Mouse (Mus musculus) common myeloid progenitor, adult 5-6 weeks (primary cell): ENCODE results near the gene Creg1. TPM values are rescaled to one million over a fixed set of nuclear protein-coding genes. Genes with fewer than 3 reads are reported as not detected.
A peak's percentile ranks its signal among the peaks of the same experiment; 100 is the strongest.

Experiments used
- ATAC-seq: replicated peaks from 2 replicates; pipeline ENCODE4 v1.8.0; 2016; ENCODE audit warnings: low read depth, mild to moderate bottlenecking, moderate TSS enrichment, inconsistent platforms; ENCODE audit not compliant: poor library complexity, severe bottlenecking
- total RNA-seq: library from RNA; stranded (forward); fragments of 200-1000, 187-1606 nt; gene quantifications from 2 replicates; pipeline ENCODE4 v1.2.3, GENCODE M21; 2017

The Creg1 gene
- total RNA-seq, 1 experiment from 2014 or later: 144 TPM

- peak; percentile 67 for ATAC-seq
These were observed 17.1 kb downstream of the Creg1 start for GRCm38 (mm10) chr1:165780586-165781111.

DNA sequence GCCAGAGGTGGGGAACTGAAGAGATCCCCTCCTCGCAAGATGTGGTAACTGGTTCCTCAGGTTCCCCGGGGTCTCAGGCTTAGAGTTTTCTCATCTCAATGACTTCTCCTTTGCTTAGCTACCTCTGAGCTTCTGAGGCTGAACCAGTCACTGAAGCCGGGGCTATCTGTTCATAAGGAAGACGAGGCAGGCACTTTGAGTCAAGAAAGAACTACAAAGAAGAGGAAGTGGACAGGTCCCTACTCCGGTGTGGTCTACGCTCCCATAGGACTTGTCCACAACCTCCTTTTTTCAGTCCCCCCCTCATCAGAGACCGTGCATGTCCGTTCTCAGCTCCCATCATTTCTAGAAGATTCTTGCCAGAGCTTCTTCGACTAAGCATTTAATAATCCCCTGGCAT, 17.9 kb downstream of the Creg1 start:
- peak; percentile 59 for ATAC-seq

DNA sequence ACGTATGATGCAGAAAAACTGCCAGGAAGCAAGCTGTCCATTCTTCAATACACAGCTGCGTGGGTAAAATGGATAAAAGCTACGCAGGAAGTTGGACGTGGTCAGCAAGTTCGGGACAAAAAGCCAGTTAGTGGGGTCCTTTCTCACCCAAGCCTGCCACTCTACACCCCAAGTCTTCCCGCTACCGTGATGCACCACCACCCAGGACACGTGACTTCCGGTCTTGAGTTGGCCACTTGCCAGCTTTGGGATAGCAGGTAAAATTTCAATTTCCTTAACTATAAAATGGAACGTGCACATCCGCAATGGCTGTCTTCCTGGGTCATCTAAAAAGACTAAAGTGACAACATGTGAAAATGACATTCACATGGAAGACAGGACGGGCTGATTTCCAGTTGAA, 18.4 kb downstream of the Creg1 start:
- ATAC-seq: no peak

GRCm38 (mm10) chr1:165786296-165786695, 22.8 kb downstream of the Creg1 start:
- ATAC-seq: 0 out of 2 replicates have a peak, but pooled peaks have one; percentile 34

DNA sequence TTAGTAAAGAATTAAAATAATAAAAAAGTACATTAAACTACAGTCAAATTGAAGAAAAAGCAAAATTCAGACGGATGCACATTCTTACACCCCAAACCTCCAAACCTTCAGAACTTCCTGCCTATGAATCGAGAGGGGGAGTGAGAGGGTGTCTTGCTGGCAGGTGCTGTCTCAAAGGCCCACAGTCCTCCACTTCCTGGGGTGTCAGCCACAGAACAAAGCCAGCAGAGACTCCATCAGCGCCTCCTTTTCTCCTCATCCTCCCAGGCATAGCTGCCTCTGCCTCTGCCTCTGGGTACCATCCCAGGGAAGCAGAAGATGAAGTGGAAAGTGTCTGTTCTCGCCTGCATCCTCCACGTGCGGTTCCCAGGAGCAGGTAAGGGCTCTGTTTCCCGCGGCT, 25.0 kb downstream of the Creg1 start, which contains the start of gene Cd247:
Cd247 (plus strand) TSS at position 171 of the 400 bp plus-strand sequence.
- no peak for ATAC-seq

- ATAC-seq: no peak
These were observed 25.6 kb downstream of the Creg1 start for GRCm38 (mm10) chr1:165789066-165789660.

DNA sequence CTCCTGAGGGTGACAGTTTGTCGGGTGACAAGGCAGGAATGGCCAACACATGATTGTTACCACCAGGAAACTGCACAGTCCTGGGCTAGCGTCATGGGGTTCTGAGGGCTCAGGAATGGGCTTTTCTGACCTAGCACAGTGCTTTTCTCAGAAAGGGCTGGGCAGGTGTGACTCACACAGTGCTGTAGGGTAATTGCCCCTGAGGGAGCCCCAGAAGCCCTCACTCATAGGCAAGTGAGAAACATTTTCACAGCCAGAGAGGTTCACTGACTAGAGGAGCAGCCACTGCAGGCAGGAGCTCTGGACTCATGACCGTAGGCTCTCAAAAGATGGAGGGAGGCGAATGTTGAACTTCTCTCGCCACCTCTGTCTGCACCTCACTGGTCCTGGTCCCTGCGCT, 26.4 kb downstream of the Creg1 start:
- no peak for ATAC-seq

DNA sequence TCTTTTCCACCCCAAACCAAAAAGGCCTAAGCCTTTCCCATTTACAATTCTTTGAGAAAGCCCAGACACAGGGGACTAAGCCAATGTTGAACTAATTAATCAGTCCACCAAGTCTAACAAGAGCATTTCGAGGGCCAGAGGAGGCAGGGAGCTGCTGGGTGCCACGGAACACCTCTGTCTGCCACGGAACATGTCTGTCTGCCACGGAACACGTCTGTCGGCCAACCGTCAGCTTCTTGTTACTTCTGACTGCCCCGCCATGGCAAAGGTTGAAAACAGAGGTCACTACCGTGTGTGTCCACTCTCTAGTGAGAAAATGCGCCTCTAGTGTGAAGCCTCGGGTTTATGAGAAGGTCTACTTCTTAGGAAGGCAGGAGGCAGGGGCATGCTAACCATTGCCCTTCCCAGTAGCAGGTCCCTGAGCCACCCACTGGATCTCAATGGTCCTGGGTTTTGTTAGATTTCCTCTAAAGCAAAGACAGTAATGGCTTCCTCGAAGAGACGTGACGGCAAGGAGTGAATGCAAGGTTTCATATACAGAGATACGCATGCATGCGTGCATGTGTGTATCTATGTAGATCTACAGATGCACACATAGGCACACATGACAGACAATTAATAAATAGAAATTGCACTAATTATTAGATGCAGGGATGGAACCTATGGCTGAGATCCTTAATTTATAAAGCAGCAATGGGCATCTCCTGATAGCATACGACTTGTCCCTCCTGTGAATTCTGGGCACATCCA, 27.1 kb downstream of the Creg1 start:
- no peak for ATAC-seq

- ATAC-seq: no peak
These were observed 27.9 kb downstream of the Creg1 start for GRCm38 (mm10) chr1:165791411-165791810.

- no peak for ATAC-seq
These were observed 38.3 kb downstream of the Creg1 start for GRCm38 (mm10) chr1:165801709-165802310.

- ATAC-seq: no peak
These were observed 39.6 kb downstream of the Creg1 start for GRCm38 (mm10) chr1:165803107-165803506.

GRCm38 (mm10) chr1:165804133-165804532, 40.6 kb downstream of the Creg1 start:
- ATAC-seq: no peak

GRCm38 (mm10) chr1:165810633-165811032, 47.1 kb downstream of the Creg1 start:
- ATAC-seq: no peak

GRCm38 (mm10) chr1:165811170-165811569, 47.6 kb downstream of the Creg1 start:
- ATAC-seq: peak; percentile 79

GRCm38 (mm10) chr1:165812775-165813174, 49.2 kb downstream of the Creg1 start:
- peak; percentile 53 for ATAC-seq

DNA sequence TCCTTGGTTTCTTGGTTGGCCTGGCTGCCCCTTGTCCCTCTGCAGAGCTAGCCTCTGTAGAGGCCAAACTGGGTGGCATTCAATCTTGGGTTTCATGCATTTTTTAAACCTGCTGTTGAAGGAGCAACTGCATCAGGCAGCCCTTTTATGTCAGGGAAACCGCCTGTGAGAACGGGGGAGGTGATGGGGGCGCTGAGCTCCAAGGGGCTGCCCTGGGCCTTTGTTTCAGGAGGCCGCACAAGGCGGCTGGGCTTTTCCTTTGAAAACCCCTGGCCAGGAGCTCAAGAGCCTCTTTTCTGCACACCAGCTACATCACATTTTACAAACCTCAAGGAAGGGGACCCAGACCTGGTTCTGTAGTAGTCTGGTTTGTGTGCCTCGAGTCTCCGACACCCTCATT, 50.6 kb downstream of the Creg1 start:
- no peak for ATAC-seq

GRCm38 (mm10) chr1:165814521-165815278, 51.2 kb downstream of the Creg1 start:
- ATAC-seq: no peak

- no peak for ATAC-seq
These were observed 52.8 kb downstream of the Creg1 start for GRCm38 (mm10) chr1:165816391-165816790.

- no peak for ATAC-seq
These were observed 53.7 kb downstream of the Creg1 start for GRCm38 (mm10) chr1:165817264-165817663.

GRCm38 (mm10) chr1:165818145-165818860, 54.8 kb downstream of the Creg1 start:
- peak; percentile 87 for ATAC-seq
